Mouse (Mus musculus) liver, adult 2 months (tissue): ENCODE measurements around the gene Ptprq. TPM values are rescaled to one million over a fixed set of nuclear protein-coding genes. Genes with fewer than 3 reads are reported as not detected.

Experiments used
- DNase-seq: peaks from one replicate; pipeline ENCODE4 v3.0.0-alpha.2; 2011; ENCODE audit warnings: low read depth, low spot score; ENCODE audit errors: extremely low read depth
- H3K27ac ChIP-seq: fragments of 200-500 bp; replicated peaks from 2 replicates; pipeline ENCODE4 v1.5.1; 2012; ENCODE audit warnings: low read depth, mild to moderate bottlenecking, control low read depth, inconsistent platforms, low read length; ENCODE audit not compliant: insufficient read depth
- H3K27me3 ChIP-seq: fragments of 200-500 bp; 2 replicates; pipeline ENCODE4 v1.6.1; 2012; ENCODE audit warnings: mild to moderate bottlenecking, moderate library complexity, low read length, inconsistent platforms; ENCODE audit not compliant: control insufficient read depth, insufficient read depth
- H3K36me3 ChIP-seq: fragments of 200-500 bp; 2 replicates; pipeline ENCODE4 v1.6.1; 2012; ENCODE audit warnings: low read length, inconsistent platforms; ENCODE audit not compliant: control insufficient read depth, insufficient read depth
- H3K4me1 ChIP-seq: fragments of 200-500 bp; 2 replicates; pipeline ENCODE4 v1.6.1; 2011; ENCODE audit warnings: low read length; ENCODE audit not compliant: control insufficient read depth, insufficient read depth
- H3K4me3 ChIP-seq: fragments of 200-500 bp; 2 replicates; pipeline ENCODE4 v1.5.1; 2011; ENCODE audit warnings: low read depth, mild to moderate bottlenecking, control low read depth, low read length, moderate library complexity; ENCODE audit not compliant: insufficient read depth
- H3K79me2 ChIP-seq: fragments of 200-500 bp; 2 replicates; pipeline ENCODE4 v1.6.1; 2012; ENCODE audit warnings: inconsistent platforms, mild to moderate bottlenecking, low read length, moderate library complexity; ENCODE audit not compliant: control insufficient read depth, insufficient read depth
- H3K9ac ChIP-seq: fragments of 200-500 bp; 2 replicates; pipeline ENCODE4 v1.6.1; 2012; ENCODE audit warnings: low read depth, mild to moderate bottlenecking, control low read depth, inconsistent platforms, low read length
- CTCF ChIP-seq: fragments of 200-500 bp; IDR thresholded peaks from 2 replicates; pipeline ENCODE4 v1.5.1; 2011; ENCODE audit warnings: low read depth, low read length, control low read depth
- POLR2A ChIP-seq: fragments of 200-500 bp; IDR thresholded peaks from 2 replicates; pipeline ENCODE4 v1.6.1; 2011; ENCODE audit warnings: low read length, control low read depth; ENCODE audit not compliant: insufficient read depth; ENCODE audit errors: extremely low read depth
- WGBS: fragments of 180-500 bp; shearing (Covaris S2); methylation state at CpG from one replicate; pipeline ENCODE4 v1.1.7; 2018; 5-methylcytosine and 5-hydroxymethylcytosine counted together
- polyA plus RNA-seq: library from polyadenylated mRNA; depleted of rRNA; stranded (reverse); fragments of >200 nt; gene quantifications from 2 replicates; pipeline ENCODE4 v1.2.3, GENCODE M21; 2012; rRNA removed
- total RNA-seq: library from RNA; depleted of rRNA; stranded (reverse); fragments of >200 nt; gene quantifications from 2 replicates; pipeline ENCODE4 v1.2.3, GENCODE M21; 2014; rRNA removed

Ptprq gene
- total and polyA plus RNA-seq, 2 experiments = under 0.01 TPM; not detected in 1

DNA sequence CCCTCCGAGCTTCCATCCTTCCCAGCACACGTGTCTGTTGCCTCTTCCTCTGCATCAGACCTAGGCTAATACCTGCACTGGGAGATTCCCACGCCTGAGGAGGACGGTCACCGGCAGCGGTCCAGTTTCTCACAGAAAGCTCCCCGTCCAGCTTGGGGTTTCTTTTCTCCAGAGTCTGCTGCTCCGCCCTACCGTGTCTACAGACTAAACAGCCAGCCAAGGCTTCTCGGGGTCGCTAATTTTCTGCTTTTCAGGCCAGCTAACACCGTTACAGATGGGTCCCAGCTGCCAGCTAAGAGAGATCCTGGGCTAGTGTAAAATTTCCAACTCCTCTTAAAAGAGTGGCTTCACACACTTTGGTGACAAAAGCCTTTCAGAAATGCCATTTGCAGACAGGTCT lies 233.1 kb downstream of the Ptprq start:
- Histone ChIP-seq H3K9ac (no peak overlapping the region), H3K79me2 (no peaks in the 10 kb centered on the region), H3K36me3 (no peaks in the 10 kb centered on the region), H3K4me1 (no peaks in the 10 kb centered on the region), H3K27ac (no peak overlapping the region), H3K4me3 (no peak overlapping the region), H3K27me3 (no peaks in the 10 kb centered on the region)
- DNase-seq = no peak
- WGBS = 78% methylated on average over 12 of the region's 12 CpGs
- TF ChIP-seq CTCF (no peak), POLR2A (no peak)

DNA sequence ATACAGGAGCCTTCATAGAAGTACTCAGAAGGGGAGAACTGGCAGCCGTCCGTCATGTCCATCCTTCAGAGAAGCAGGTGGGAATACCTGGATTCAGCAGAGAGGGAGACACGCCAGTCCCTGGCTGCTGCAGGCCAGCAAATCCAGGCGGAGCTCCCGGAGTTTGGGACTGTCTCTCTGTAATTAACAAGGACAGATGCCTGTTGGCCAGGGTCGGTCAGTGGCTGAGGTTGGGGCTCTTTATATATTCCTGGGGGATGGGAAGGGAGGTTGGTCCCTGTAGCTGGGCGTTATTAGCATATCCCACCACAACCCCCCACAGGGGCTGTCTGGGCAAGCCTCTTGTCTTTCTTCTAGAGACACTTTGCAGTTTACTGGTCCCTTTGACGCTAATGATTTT lies 234.0 kb downstream of the Ptprq start, which contains the start of gene Myf5:
Myf5 (minus strand) TSS at position 265 of the 400 bp plus-strand sequence.
- H3K27me3 ChIP-seq = no peaks in the 10 kb centered on the region
- TF ChIP-seq POLR2A = no peak
- TF ChIP-seq CTCF = no peak
- no peaks in the 10 kb centered on the region for H3K79me2 ChIP-seq
- WGBS = 79% methylated on average over 8 of the region's 8 CpGs
- H3K36me3 ChIP-seq = no peaks in the 10 kb centered on the region
- no peak within 1 kb of the TSS for H3K9ac ChIP-seq
- H3K27ac ChIP-seq = no peak within 1 kb of the TSS
- H3K4me3 ChIP-seq = no peak within 1 kb of the TSS
- no peak for DNase-seq
- no peaks in the 10 kb centered on the region for H3K4me1 ChIP-seq

DNA sequence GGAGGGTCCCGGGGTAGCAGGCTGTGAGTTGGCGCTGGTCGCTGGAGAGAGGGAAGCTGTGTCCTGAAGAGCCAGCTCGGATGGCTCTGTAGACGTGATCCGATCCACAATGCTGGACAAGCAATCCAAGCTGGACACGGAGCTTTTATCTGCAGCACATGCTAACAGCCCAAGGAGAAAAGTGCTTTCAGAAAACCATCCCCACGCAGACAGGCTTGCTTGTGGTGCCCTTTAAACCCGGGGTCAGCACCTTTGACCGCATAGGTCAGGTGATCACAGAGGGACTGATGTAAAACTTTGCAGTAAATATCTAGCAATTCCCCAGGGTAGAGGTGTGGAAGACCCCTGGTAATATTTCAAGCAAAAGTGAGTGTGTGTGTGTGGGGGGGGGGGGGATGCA lies 235.8 kb downstream of the Ptprq start:
- 31% methylated on average over 10 of the region's 10 CpGs for WGBS
- DNase-seq = no peak
- no peaks in the 10 kb centered on the region for H3K27me3 ChIP-seq
- no peaks in the 10 kb centered on the region for H3K79me2 ChIP-seq
- H3K4me1 ChIP-seq = no peaks in the 10 kb centered on the region
- H3K36me3 ChIP-seq = no peaks in the 10 kb centered on the region
- no peak overlapping the region for H3K27ac ChIP-seq
- no peak overlapping the region for H3K9ac ChIP-seq
- no peak overlapping the region for H3K4me3 ChIP-seq
- no peak for TF ChIP-seq CTCF
- no peak for TF ChIP-seq POLR2A

DNA sequence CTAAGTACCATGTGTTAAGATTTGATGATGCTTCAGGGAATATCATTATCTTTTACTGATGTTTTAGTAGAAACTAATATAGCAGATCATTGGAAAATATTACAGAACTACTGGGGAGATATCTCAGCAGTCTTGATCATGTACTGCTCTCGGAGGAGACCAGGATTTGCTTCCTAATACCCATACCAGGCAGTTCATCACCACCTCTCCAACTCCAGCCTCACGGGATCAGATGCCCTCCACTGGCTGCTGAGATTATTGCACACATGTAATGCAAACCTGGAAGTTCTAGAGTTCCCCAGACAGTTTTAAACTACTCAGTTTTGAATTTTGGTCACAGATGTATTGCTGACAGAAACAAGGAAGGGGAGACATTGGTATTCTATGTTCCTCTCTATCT lies 246.4 kb downstream of the Ptprq start:
- Histone ChIP-seq H3K4me3 (no peak overlapping the region), H3K27me3 (no peaks in the 10 kb centered on the region), H3K27ac (no peak overlapping the region), H3K9ac (no peak overlapping the region), H3K36me3 (no peaks in the 10 kb centered on the region), H3K79me2 (no peaks in the 10 kb centered on the region), H3K4me1 (no peaks in the 10 kb centered on the region)
- TF ChIP-seq CTCF = no peak
- TF ChIP-seq POLR2A = no peak
- WGBS = 38% methylated on average over 2 of the region's 2 CpGs
- DNase-seq = no peak

DNA sequence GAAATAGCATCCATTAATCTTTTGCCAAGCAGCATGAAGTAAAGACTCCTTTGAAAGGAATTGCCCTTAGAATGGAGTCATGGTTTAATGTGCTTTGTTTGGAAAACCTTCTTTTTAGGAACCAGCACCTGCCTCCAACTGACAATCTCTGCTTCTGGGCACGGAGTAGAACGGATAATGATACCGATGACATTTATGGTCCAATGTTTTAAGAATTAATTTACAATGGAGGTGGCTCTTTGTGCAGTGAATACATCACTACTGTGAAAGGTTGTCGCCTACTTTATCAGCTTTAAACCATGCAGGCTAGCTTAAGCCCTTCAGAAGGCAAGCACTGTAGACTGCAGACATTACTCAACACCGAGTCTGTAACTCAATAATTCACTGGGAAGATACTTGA lies 248.1 kb downstream of the Ptprq start:
- H3K4me1 ChIP-seq = no peaks in the 10 kb centered on the region
- no peaks in the 10 kb centered on the region for H3K27me3 ChIP-seq
- H3K36me3 ChIP-seq = no peaks in the 10 kb centered on the region
- H3K4me3 ChIP-seq = no peak overlapping the region
- no peaks in the 10 kb centered on the region for H3K79me2 ChIP-seq
- H3K27ac ChIP-seq = no peak overlapping the region
- no peak for DNase-seq
- WGBS = 85% methylated on average over 5 of the region's 5 CpGs
- H3K9ac ChIP-seq = no peak overlapping the region
- TF ChIP-seq POLR2A (no peak), CTCF (no peak)

DNA sequence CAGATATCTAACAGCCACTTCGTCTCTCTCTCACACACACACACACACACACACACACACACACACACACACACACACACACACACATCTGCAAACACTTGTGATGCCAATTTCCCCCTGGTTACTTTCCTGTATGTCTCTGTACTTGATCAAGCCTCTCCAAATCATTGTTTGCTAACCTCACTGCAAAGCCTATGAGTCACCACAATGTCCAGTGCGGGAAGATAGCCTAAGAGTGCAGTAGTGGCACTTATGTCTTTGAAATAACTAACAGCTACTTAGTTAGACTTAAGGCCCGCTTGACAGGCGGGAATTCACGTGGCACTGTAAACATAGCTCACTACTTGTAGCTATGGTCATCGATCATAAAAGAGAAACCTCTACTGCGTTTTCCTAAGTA lies 252.0 kb downstream of the Ptprq start:
- H3K27ac ChIP-seq = no peak overlapping the region
- TF ChIP-seq POLR2A (no peak), CTCF (no peak)
- no peak for DNase-seq
- H3K79me2 ChIP-seq = no peaks in the 10 kb centered on the region
- no peaks in the 10 kb centered on the region for H3K27me3 ChIP-seq
- H3K4me3 ChIP-seq = no peak overlapping the region
- H3K9ac ChIP-seq = no peak overlapping the region
- 81% methylated on average over 7 of the region's 7 CpGs for WGBS
- H3K36me3 ChIP-seq = no peaks in the 10 kb centered on the region
- no peaks in the 10 kb centered on the region for H3K4me1 ChIP-seq

Other genes starting within 250 kb of the Ptprq start
- not detected in 2 replicates for gene Myf5, start 233.9 kb downstream of the Ptprq start, total RNA-seq
- not detected in 2 replicates for gene Myf5, start 233.9 kb downstream of the Ptprq start, polyA plus RNA-seq
- 0.09 TPM in 1 of 2 replicates, not detected in the other for gene Myf6, start 225.3 kb downstream of the Ptprq start, total RNA-seq
- gene Myf6, start 225.3 kb downstream of the Ptprq start, polyA plus RNA-seq = not detected in 2 replicates
- not detected in 2 replicates for gene Otogl, start 192.1 kb upstream of the Ptprq start, total RNA-seq
- gene Otogl, start 192.1 kb upstream of the Ptprq start, polyA plus RNA-seq = not detected in 2 replicates